Mouse (Mus musculus) cerebellum, adult 18-20 months (tissue): ENCODE data around the gene Zfp872.
A peak's percentile ranks its signal among the peaks of the same experiment; 100 is the strongest.

Experiments used
- DNase-seq, 2 experiments: peaks; one replicate each; pipeline ENCODE4 v3.0.0; 2021

Zfp872 gene

GRCm38 (mm10) chr9:22172318-22172717 is 15.6 kb upstream of the Zfp872 start:
- DNase-seq: no peak

GRCm38 (mm10) chr9:22196412-22196811 is 8.5 kb downstream of the Zfp872 start:
- no peak for DNase-seq

GRCm38 (mm10) chr9:22213785-22214194 is 25.9 kb downstream of the Zfp872 start:
- DNase-seq: no peak

- no peak for DNase-seq
Measured at GRCm38 (mm10) chr9:22214549-22214948, 26.7 kb downstream of the Zfp872 start.

GRCm38 (mm10) chr9:22216705-22217104 is 28.8 kb downstream of the Zfp872 start:
- no peak for DNase-seq

- DNase-seq: no peak
Measured at GRCm38 (mm10) chr9:22217858-22218493, 30.1 kb downstream of the Zfp872 start.

GRCm38 (mm10) chr9:22224066-22224465 is 36.2 kb downstream of the Zfp872 start:
- no peak for DNase-seq

- peak; percentile 30 to 33 for DNase-seq
Measured at GRCm38 (mm10) chr9:22224536-22225503, 36.9 kb downstream of the Zfp872 start.

- peak; percentile 99 for DNase-seq
Measured at GRCm38 (mm10) chr9:22225581-22226388, 37.9 kb downstream of the Zfp872 start, which contains the start of gene Zfp809. Gene Zfp809, plus strand, starts transcription at chr9:22225714.

GRCm38 (mm10) chr9:22226389-22226673 is 38.4 kb downstream of the Zfp872 start:
- peak in 1 of 2 experiments; percentile 28 for DNase-seq

- peak; percentile 57 to 63 for DNase-seq
Measured at GRCm38 (mm10) chr9:22226846-22227245, 39.0 kb downstream of the Zfp872 start.

GRCm38 (mm10) chr9:22229386-22230026 is 41.6 kb downstream of the Zfp872 start:
- DNase-seq: no peak

- no peak for DNase-seq
Measured at GRCm38 (mm10) chr9:22230061-22230460, 42.2 kb downstream of the Zfp872 start.

- DNase-seq: no peak
Measured at GRCm38 (mm10) chr9:22230556-22230955, 42.7 kb downstream of the Zfp872 start.

GRCm38 (mm10) chr9:22240001-22240400 is 52.1 kb downstream of the Zfp872 start:
- DNase-seq: no peak

- DNase-seq: no peak
Measured at GRCm38 (mm10) chr9:22244242-22244641, 56.4 kb downstream of the Zfp872 start.
